Comparison of ENCODE assay signal across 22 mouse cellular contexts in genomic region chr15:97950240-97950639, GRCm38 (mm10). TPM values are rescaled to one million over a fixed set of nuclear protein-coding genes. Genes with fewer than 3 reads are reported as not detected.
DNase-seq lines count a peak whose midpoint lies in the region; ATAC-seq and TF ChIP-seq lines count a peak whose summit lies in the region.
"Had no signal": no experiment of that assay in that cellular context is flagged by ENCODE, and none has a peak within 500 bp of the region (broad histone marks: within the 10 kb centered on the region; RNA-seq: fewer than 3 reads in every experiment).

No protein-coding gene starts in this region.

- H3K4me3 ChIP-seq in embryonic facial prominence, embryonic 14.5 days (ENCODE audit: low read depth, low read length): no peak overlapping the region
- H3K4me3 ChIP-seq in embryonic facial prominence, embryonic 10.5 days: no peak overlapping the region
- no peak overlapping the region for H3K4me3 ChIP-seq in kidney, postnatal 0 days (replicated peaks; ENCODE audit: low read depth, low read length)
- H3K4me3 ChIP-seq in myocyte: no peak overlapping the region
- H3K4me3 ChIP-seq: embryonic facial prominence, embryonic 13.5 days; forebrain, embryonic 10.5 days; heart, embryonic 13.5 days had no signal

- WGBS in embryonic facial prominence, embryonic 14.5 days: 50% methylated on average over 7 of the region's 7 CpGs
- 81% methylated on average over 7 of the region's 7 CpGs for WGBS in embryonic facial prominence, embryonic 10.5 days
- WGBS in kidney, postnatal 0 days: 35% methylated on average over 7 of the region's 7 CpGs

- H3K27me3 ChIP-seq in embryonic facial prominence, embryonic 14.5 days (replicated peaks; ENCODE audit: control insufficient read depth, insufficient read depth, low read length): no peaks in the 10 kb centered on the region
- peaks cover 40% of the 10 kb centered on the region for H3K27me3 ChIP-seq in embryonic facial prominence, embryonic 10.5 days (replicated peaks; ENCODE audit: low read depth, poor library complexity, severe bottlenecking)
- no peaks in the 10 kb centered on the region for H3K27me3 ChIP-seq in kidney, postnatal 0 days (ENCODE audit: insufficient read depth, low read length)
- peaks cover 18% of the 10 kb centered on the region for H3K27me3 ChIP-seq in myocyte (ENCODE audit: control insufficient read depth, insufficient read depth, insufficient read length)
- H3K27me3 ChIP-seq: embryonic facial prominence, embryonic 13.5 days had no signal

- H3K9ac ChIP-seq in embryonic facial prominence, embryonic 14.5 days (ENCODE audit: low read depth, low read length): peak overlapping the region; percentile 19; the same call in 1 of the 2 replicates
- H3K9ac ChIP-seq in kidney, postnatal 0 days (ENCODE audit: low read depth, low read length): no peak overlapping the region
- H3K9ac ChIP-seq: heart, embryonic 13.5 days had no signal

- no peaks in the 10 kb centered on the region for H3K36me3 ChIP-seq in embryonic facial prominence, embryonic 14.5 days (ENCODE audit: control insufficient read depth, insufficient read depth, low read length)
- H3K36me3 ChIP-seq in embryonic facial prominence, embryonic 10.5 days (replicated peaks): no peaks in the 10 kb centered on the region
- H3K36me3 ChIP-seq in kidney, postnatal 0 days (ENCODE audit: insufficient read depth, low read length): no peaks in the 10 kb centered on the region
- H3K36me3 ChIP-seq in myocyte (ENCODE audit: control insufficient read depth, insufficient read depth): no peaks in the 10 kb centered on the region
- H3K36me3 ChIP-seq: embryonic facial prominence, embryonic 13.5 days; forebrain, embryonic 10.5 days; G1E; heart, embryonic 13.5 days had no signal

- peak overlapping the region; percentile 13; the same call in 1 of the 2 replicates for H3K27ac ChIP-seq in embryonic facial prominence, embryonic 14.5 days (replicated peaks; ENCODE audit: low read depth, low read length)
- H3K27ac ChIP-seq in embryonic facial prominence, embryonic 10.5 days (replicated peaks): no peak overlapping the region
- no peak overlapping the region for H3K27ac ChIP-seq in kidney, postnatal 0 days
- H3K27ac ChIP-seq: embryonic facial prominence, embryonic 13.5 days; heart, embryonic 13.5 days had no signal

- no peaks in the 10 kb centered on the region for H3K79me2 ChIP-seq in myocyte (ENCODE audit: control insufficient read depth, insufficient read depth)

- peak; percentile 75 for DNase-seq in embryonic facial prominence, embryonic 14.5 days (ENCODE audit: low spot score)
- DNase-seq in embryonic facial prominence, embryonic 10.5 days (ENCODE audit: low spot score): no peak
- DNase-seq in kidney, postnatal 0 days (ENCODE audit: low spot score): peak; percentile 55
- DNase-seq in kidney, postnatal 14 days: no peak
- DNase-seq in right cerebral cortex, adult 2 months (ENCODE audit: low spot score in 2 of 2): peak; percentile 35 to 36
- no peak for DNase-seq in right cerebral cortex, postnatal 14 days
- no peak for DNase-seq in urinary bladder, adult 18-20 months (ENCODE audit: low spot score in 2 of 2)
- DNase-seq: adrenal gland, postnatal 10 days; B cell, adult 2 months; cerebellum, adult 11-12 months; cerebellum, adult 9-10 months; cerebellum, postnatal 25 days; gastrocnemius, postnatal 14 days; heart, postnatal 36 days had no signal

- H3K4me1 ChIP-seq in embryonic facial prominence, embryonic 14.5 days (ENCODE audit: control insufficient read depth, insufficient read depth, low read length): peaks cover 4% of the 10 kb centered on the region; the same call in 1 of the 2 replicates
- peaks cover 43% of the 10 kb centered on the region for H3K4me1 ChIP-seq in embryonic facial prominence, embryonic 10.5 days
- H3K4me1 ChIP-seq in kidney, postnatal 0 days (replicated peaks; ENCODE audit: insufficient read depth, low read length): no peaks in the 10 kb centered on the region; the same call in 1 of the 2 replicates

- TF ChIP-seq CTCF in kidney, postnatal 0 days (IDR thresholded peaks at IDR 0.05; ENCODE audit: low read depth): no peak

- no peak overlapping the region for H3ac ChIP-seq in myocyte (ENCODE audit: control insufficient read depth, insufficient read length)

- no peak for ATAC-seq in embryonic facial prominence, embryonic 14.5 days (ENCODE audit: low read depth)
- ATAC-seq in kidney, postnatal 0 days (replicated peaks; ENCODE audit: low FRiP score, low read depth): no peak
- ATAC-seq: CD4-positive, CD25-positive, alpha-beta regulatory T cell, adult 4 months; forebrain, embryonic 14.5 days; hindbrain, embryonic 16.5 days had no signal

- H3K9me3 ChIP-seq in embryonic facial prominence, embryonic 14.5 days (ENCODE audit: control insufficient read depth, low read length): no peaks in the 10 kb centered on the region
- no peaks in the 10 kb centered on the region for H3K9me3 ChIP-seq in embryonic facial prominence, embryonic 10.5 days
- no peaks in the 10 kb centered on the region for H3K9me3 ChIP-seq in kidney, postnatal 0 days (replicated peaks; ENCODE audit: low read length)
- H3K9me3 ChIP-seq: embryonic facial prominence, embryonic 13.5 days; forebrain, embryonic 10.5 days; G1E; heart, embryonic 13.5 days had no signal

- no peak for TF ChIP-seq POLR2A in myocyte (IDR thresholded peaks at IDR 0.05; ENCODE audit: insufficient read length, low read depth)

- no peak overlapping the region for H3K4me2 ChIP-seq in embryonic facial prominence, embryonic 14.5 days (ENCODE audit: low read depth, low read length)
- H3K4me2 ChIP-seq in kidney, postnatal 0 days (ENCODE audit: low read length): no peak overlapping the region
- H3K4me2 ChIP-seq in myocyte (ENCODE audit: low read depth): peak overlapping the region; percentile 51
- H3K4me2 ChIP-seq: embryonic facial prominence, embryonic 13.5 days; heart, embryonic 13.5 days had no signal

TF ChIP-seq in myocyte, 11 proteins besides CTCF, POLR2A, EP300 and RAD21:
- no peak for TF ChIP-seq TCF12 (IDR thresholded peaks at IDR 0.05; ENCODE audit: insufficient read depth, poor library complexity, severe bottlenecking)

RNA-seq across cellular contexts. Expression of gene Tmem106c, which starts 13.8 kb away (rescaled TPM):
- polyA plus RNA-seq in embryonic facial prominence, embryonic 14.5 days (2014; fragmentation: Nextera tagmentation; extraction: Ambion mirVana): 47.2 and 51.6 TPM in 2 replicates
- 36.0 and 38.1 TPM in 2 replicates for polyA plus RNA-seq in embryonic facial prominence, embryonic 10.5 days (2016; fragmentation: Nextera tagmentation; extraction: Ambion mirVana)
- 55.0 and 58.3 TPM in 2 replicates for polyA plus RNA-seq in kidney, postnatal 0 days (2015; fragmentation: Nextera tagmentation; extraction: Ambion mirVana)
- 11.5 TPM for polyA plus RNA-seq in myocyte (2012; fragmentation: generic; extraction: Trizol)

RNA-seq across cellular contexts. Expression of gene Vdr, which starts 39.8 kb away (rescaled TPM):
- 2.9 and 3.6 TPM in 2 replicates for polyA plus RNA-seq in embryonic facial prominence, embryonic 14.5 days (2014; fragmentation: Nextera tagmentation; extraction: Ambion mirVana)
- polyA plus RNA-seq in embryonic facial prominence, embryonic 10.5 days (2016; fragmentation: Nextera tagmentation; extraction: Ambion mirVana): 0.59 and 0.82 TPM in 2 replicates
- 20.6 and 22.5 TPM in 2 replicates for polyA plus RNA-seq in kidney, postnatal 0 days (2015; fragmentation: Nextera tagmentation; extraction: Ambion mirVana)
- 9.8 TPM for polyA plus RNA-seq in myocyte (2012; fragmentation: generic; extraction: Trizol)

RNA-seq across cellular contexts. Expression of gene Col2a1, which starts 54.3 kb away (rescaled TPM):
- polyA plus RNA-seq in embryonic facial prominence, embryonic 14.5 days (2014; fragmentation: Nextera tagmentation; extraction: Ambion mirVana): 372 and 595 TPM in 2 replicates
- polyA plus RNA-seq in embryonic facial prominence, embryonic 10.5 days (2016; fragmentation: Nextera tagmentation; extraction: Ambion mirVana): 271 and 282 TPM in 2 replicates
- polyA plus RNA-seq in kidney, postnatal 0 days (2015; fragmentation: Nextera tagmentation; extraction: Ambion mirVana): 14.8 and 16.4 TPM in 2 replicates
- 0.01 TPM for polyA plus RNA-seq in myocyte (2012; fragmentation: generic; extraction: Trizol)
- polyA plus RNA-seq: CD4-positive, CD25-positive, alpha-beta regulatory T cell, adult 4 months; G1E had no signal

Comparison
In these comparisons a context has a peak if more than half of its experiments do, and no peak if none do; other contexts are left out.
1. DNase-seq: peak in embryonic facial prominence, embryonic 14.5 days (single experiment), kidney, postnatal 0 days (single experiment) and right cerebral cortex, adult 2 months (2 of 2); none in embryonic facial prominence, embryonic 10.5 days (single experiment), kidney, postnatal 14 days (single experiment), right cerebral cortex, postnatal 14 days (single experiment) and urinary bladder, adult 18-20 months (0 of 2).
2. RNA of gene Col2a1, which starts 54.3 kb away (polyA plus RNA-seq): 372 to 595 TPM in embryonic facial prominence, embryonic 14.5 days and 271 to 282 TPM in embryonic facial prominence, embryonic 10.5 days; 14.8 to 16.4 TPM in kidney, postnatal 0 days and 0.01 TPM in myocyte (single experiment); every median in the first group is over 10 times any median in the second.